Mouse (Mus musculus) liver, postnatal 0 days (tissue): ENCODE measurements around the gene Rasgrp3.

ENCODE experiments used
- CTCF ChIP-seq: sonication (generic); IDR thresholded peaks from 2 replicates; pipeline ENCODE4 v1.5.1; 2016; ENCODE audit warnings: antibody characterized with exemption, low read depth
- EP300 ChIP-seq: IDR thresholded peaks from 2 replicates; pipeline ENCODE4 v1.6.1; 2016; ENCODE audit warnings: antibody characterized with exemption, low read depth, mild to moderate bottlenecking

DNA sequence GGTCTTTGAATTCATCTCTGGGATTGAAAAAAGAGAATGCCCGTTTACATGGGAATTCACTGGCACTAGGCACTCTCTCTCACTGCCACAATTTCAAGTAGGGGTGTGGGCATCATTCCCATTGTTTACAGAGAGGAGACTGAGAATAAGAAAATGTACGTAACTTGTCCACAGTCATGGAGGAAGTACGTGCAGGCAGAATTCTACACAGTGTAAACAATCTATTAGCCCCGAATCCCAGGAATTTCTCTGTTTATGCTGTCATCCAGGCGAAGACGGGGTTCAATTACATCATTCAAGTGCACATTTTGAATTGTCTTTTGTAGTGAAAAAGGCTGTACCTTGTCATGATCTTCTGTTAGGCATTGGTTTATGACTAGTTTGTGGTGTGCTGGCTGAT lies 34.6 kb downstream of the Rasgrp3 start:
- TF ChIP-seq CTCF (no peak), EP300 (no peak)
